Mouse (Mus musculus) forebrain, embryonic 13.5 days (tissue): Measurements from ENCODE around the gene Arid1b. TPM values are rescaled to one million over a fixed set of nuclear protein-coding genes. Genes with fewer than 3 reads are reported as not detected.

Experiments
- ATAC-seq: fragments of 200-750 bp; cut with Nextera tagmentation; 2 replicates; pipeline ENCODE4 v1.8.0; 2017
- H3K27ac ChIP-seq: fragments of 300-500 bp; sonication (generic); 2 replicates; pipeline ENCODE4 v1.5.1; 2015; ENCODE audit warnings: inconsistent platforms, mild to moderate bottlenecking, moderate library complexity
- H3K27me3 ChIP-seq: fragments of 300-500 bp; sonication (generic); 2 replicates; pipeline ENCODE4 v1.6.1; 2015; ENCODE audit warnings: mild to moderate bottlenecking, inconsistent platforms
- H3K36me3 ChIP-seq: fragments of 300-500 bp; sonication (generic); 2 replicates; pipeline ENCODE4 v1.6.1; 2015; ENCODE audit warnings: mild to moderate bottlenecking, inconsistent platforms; ENCODE audit not compliant: poor library complexity, severe bottlenecking
- H3K4me1 ChIP-seq: fragments of 300-500 bp; sonication (generic); 2 replicates; pipeline ENCODE4 v1.6.1; 2015; ENCODE audit warnings: inconsistent platforms
- H3K4me2 ChIP-seq: fragments of 300-500 bp; sonication (generic); 2 replicates; pipeline ENCODE4 v1.6.1; 2015; ENCODE audit warnings: inconsistent platforms, mild to moderate bottlenecking, moderate library complexity
- H3K4me3 ChIP-seq: fragments of 300-500 bp; sonication (generic); 2 replicates; pipeline ENCODE4 v1.5.1; 2015; ENCODE audit warnings: mild to moderate bottlenecking, inconsistent platforms
- H3K9ac ChIP-seq: fragments of 300-500 bp; sonication (generic); 2 replicates; pipeline ENCODE4 v1.6.1; 2015; ENCODE audit warnings: mild to moderate bottlenecking, inconsistent platforms
- H3K9me3 ChIP-seq: fragments of 300-500 bp; sonication (generic); replicated peaks from 2 replicates; pipeline ENCODE4 v1.6.1; 2016; ENCODE audit warnings: inconsistent platforms
- WGBS: fragments of 180-500 bp; shearing (Covaris S2); methylation state at CpG from one replicate; pipeline ENCODE4 v1.1.7; 2015; 5-methylcytosine and 5-hydroxymethylcytosine counted together
- polyA plus RNA-seq: library from polyadenylated mRNA; unstranded; fragments of >200 nt; fragmentation: Nextera tagmentation; extraction: Ambion mirVana; gene quantifications from 2 replicates; pipeline ENCODE4 v1.2.1, GENCODE M21; 2015

The Arid1b gene
- polyA plus RNA-seq, 1 experiment from 2014 or later, result 11.7 TPM

DNA sequence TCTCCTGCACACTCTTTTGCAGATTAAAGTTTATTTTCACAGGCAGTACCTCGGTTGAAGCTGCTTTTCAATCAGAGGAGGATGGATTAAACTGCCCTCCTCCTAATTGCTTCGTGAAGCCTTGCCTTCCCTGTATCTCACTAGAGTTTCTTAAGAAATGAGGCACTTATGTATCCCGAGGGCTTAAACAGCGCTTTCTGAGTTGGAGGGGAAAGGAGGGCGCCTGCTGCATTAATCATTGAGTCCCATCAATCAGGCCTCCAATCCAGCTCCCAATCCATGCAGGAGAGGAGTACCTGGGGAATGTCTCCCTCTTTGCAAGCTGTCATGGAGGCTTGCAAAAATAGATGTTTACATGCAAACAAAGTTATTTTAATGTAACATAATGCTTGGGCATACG is 21.9 kb upstream of the Arid1b start:
- H3K36me3 ChIP-seq, result no peaks in the 10 kb centered on the region
- no peaks in the 10 kb centered on the region for H3K27me3 ChIP-seq
- WGBS, result 52% methylated on average over 6 of the region's 6 CpGs
- no peaks in the 10 kb centered on the region for H3K9me3 ChIP-seq
- no peak overlapping the region for H3K27ac ChIP-seq
- no peak for ATAC-seq
- no peak overlapping the region for H3K4me2 ChIP-seq
- no peak overlapping the region for H3K4me3 ChIP-seq
- no peak overlapping the region for H3K9ac ChIP-seq
- no peaks in the 10 kb centered on the region for H3K4me1 ChIP-seq

GRCm38 (mm10) chr17:4974736-4975135 is 19.4 kb upstream of the Arid1b start:
- Histone ChIP-seq H3K4me3 (no peak overlapping the region), H3K36me3 (no peaks in the 10 kb centered on the region), H3K27ac (no peak overlapping the region), H3K9ac (no peak overlapping the region), H3K27me3 (no peaks in the 10 kb centered on the region), H3K4me1 (no peaks in the 10 kb centered on the region), H3K4me2 (no peak overlapping the region), H3K9me3 (no peaks in the 10 kb centered on the region)
- 77% methylated on average over 11 of the region's 11 CpGs for WGBS
- ATAC-seq, result peak; percentile 80; the same call in 1 of the 2 replicates

- Histone ChIP-seq H3K4me2 (no peak overlapping the region), H3K27ac (no peak overlapping the region), H3K27me3 (peaks cover 10% of the 10 kb centered on the region), H3K36me3 (no peaks in the 10 kb centered on the region), H3K4me3 (no peak overlapping the region), H3K9me3 (no peaks in the 10 kb centered on the region), H3K9ac (no peak overlapping the region), H3K4me1 (no peaks in the 10 kb centered on the region)
- WGBS, result 96% methylated on average over 7 of the region's 7 CpGs
- ATAC-seq, result no peak
These were observed 14.0 kb upstream of the Arid1b start for GRCm38 (mm10) chr17:4980151-4980550.

DNA sequence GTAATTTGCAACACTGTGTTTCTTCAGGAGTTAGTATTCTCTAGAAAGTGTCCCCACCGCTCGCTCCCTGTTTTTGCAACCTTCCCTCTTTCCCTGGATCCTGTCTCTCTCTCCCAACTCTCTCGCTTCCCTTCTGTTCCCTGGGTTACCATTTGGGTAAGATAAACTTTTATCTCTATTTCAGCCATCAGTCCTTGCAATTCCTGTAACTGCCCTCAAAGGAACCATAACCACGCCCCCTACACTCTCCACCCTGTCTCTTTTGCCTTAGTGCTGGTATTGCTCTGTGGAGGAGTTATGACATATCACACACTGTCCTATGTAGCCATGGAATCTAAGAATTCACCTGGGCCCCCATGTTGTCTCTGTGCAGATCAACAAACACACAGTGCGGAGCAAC is 11.3 kb upstream of the Arid1b start:
- Histone ChIP-seq H3K9ac (no peak overlapping the region), H3K36me3 (no peaks in the 10 kb centered on the region), H3K4me1 (no peaks in the 10 kb centered on the region), H3K9me3 (no peaks in the 10 kb centered on the region), H3K27ac (no peak overlapping the region), H3K4me2 (no peak overlapping the region), H3K27me3 (peaks cover 25% of the 10 kb centered on the region), H3K4me3 (no peak overlapping the region)
- 94% methylated on average over 5 of the region's 5 CpGs for WGBS
- no peak for ATAC-seq

GRCm38 (mm10) chr17:4984691-4985090 is 9.4 kb upstream of the Arid1b start:
- Histone ChIP-seq H3K4me2 (no peak overlapping the region), H3K27me3 (peaks cover 39% of the 10 kb centered on the region), H3K36me3 (no peaks in the 10 kb centered on the region), H3K9ac (no peak overlapping the region), H3K27ac (no peak overlapping the region), H3K9me3 (no peaks in the 10 kb centered on the region), H3K4me3 (no peak overlapping the region), H3K4me1 (no peaks in the 10 kb centered on the region)
- no peak for ATAC-seq
- WGBS, result 88% methylated on average over 7 of the region's 7 CpGs

- Histone ChIP-seq H3K4me2 (peak overlapping the region; percentile 35), H3K9ac (0 out of 2 replicates have a peak overlapping the region, but pooled peaks have one; percentile 12), H3K4me3 (no peak overlapping the region), H3K27me3 (peaks cover 33% of the 10 kb centered on the region), H3K9me3 (no peaks in the 10 kb centered on the region), H3K36me3 (no peaks in the 10 kb centered on the region), H3K27ac (peak overlapping the region; percentile 35; the same call in 1 of the 2 replicates), H3K4me1 (peaks cover 29% of the 10 kb centered on the region)
- WGBS, result 8% methylated on average over 16 of the region's 16 CpGs
- no peak for ATAC-seq
These were observed 3.1 kb upstream of the Arid1b start for GRCm38 (mm10) chr17:4990911-4991560.

- Histone ChIP-seq H3K4me3 (0 out of 2 replicates have a peak overlapping the region, but pooled peaks have one; percentile 2), H3K9ac (0 out of 2 replicates have a peak overlapping the region, but pooled peaks have one; percentile 12), H3K36me3 (no peaks in the 10 kb centered on the region), H3K4me1 (peaks cover 29% of the 10 kb centered on the region), H3K4me2 (peak overlapping the region; percentile 35), H3K27ac (peak overlapping the region; percentile 35), H3K27me3 (peaks cover 29% of the 10 kb centered on the region), H3K9me3 (no peaks in the 10 kb centered on the region)
- no peak for ATAC-seq
- WGBS, result 14% methylated on average over 10 of the region's 10 CpGs
These were observed 2.5 kb upstream of the Arid1b start for GRCm38 (mm10) chr17:4991600-4991999.

GRCm38 (mm10) chr17:4993497-4993839 is 664 bp upstream of the Arid1b start:
- Histone ChIP-seq H3K27me3 (peaks cover 11% of the 10 kb centered on the region), H3K36me3 (no peaks in the 10 kb centered on the region), H3K9me3 (no peaks in the 10 kb centered on the region), H3K9ac (peak overlapping the region; percentile 100), H3K4me3 (peak overlapping the region; percentile 80), H3K4me1 (peaks cover 36% of the 10 kb centered on the region), H3K27ac (peak overlapping the region; percentile 100), H3K4me2 (peak overlapping the region; percentile 79)
- WGBS, result 9% methylated on average over 9 of the region's 9 CpGs
- ATAC-seq, result no peak

- WGBS, result under 1% methylated on average over 48 of the region's 55 CpGs
- ATAC-seq, result no peak; the same call in 1 of the 2 replicates
- peak overlapping the region; percentile 100 for H3K9ac ChIP-seq
These were observed 326 bp downstream of the Arid1b start for GRCm38 (mm10) chr17:4994504-4994812.

DNA sequence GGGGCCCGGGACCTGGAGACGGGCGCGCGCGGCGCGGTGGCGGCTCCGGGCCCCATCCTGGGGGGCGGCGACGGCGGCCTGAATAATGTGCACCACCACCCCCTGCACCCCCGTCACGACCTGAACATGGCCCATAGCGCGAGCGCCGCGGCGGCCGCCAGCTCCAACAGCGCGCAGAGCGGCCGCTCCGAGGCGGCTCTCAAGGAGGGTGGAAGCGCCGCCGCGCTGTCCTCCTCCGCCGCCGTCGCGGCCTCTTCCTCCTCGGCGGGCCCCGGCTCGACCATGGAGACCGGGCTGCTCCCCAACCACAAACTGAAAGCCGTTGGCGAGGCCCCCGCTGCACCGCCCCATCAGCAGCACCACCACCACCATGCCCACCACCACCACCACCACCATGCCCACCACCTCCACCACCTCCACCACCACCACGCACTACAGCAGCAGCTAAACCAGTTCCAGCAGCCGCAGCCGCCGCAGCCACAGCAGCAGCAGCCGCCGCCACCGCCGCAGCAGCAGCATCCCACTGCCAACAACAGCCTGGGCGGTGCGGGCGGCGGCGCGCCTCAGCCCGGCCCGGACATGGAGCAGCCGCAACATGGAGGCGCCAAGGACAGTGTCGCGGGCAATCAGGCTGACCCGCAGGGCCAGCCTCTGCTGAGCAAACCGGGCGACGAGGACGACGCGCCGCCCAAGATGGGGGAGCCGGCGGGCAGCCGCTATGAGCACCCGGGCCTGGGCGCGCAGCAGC is 855 bp downstream of the Arid1b start:
- 0% methylated on average over 39 of the region's 81 CpGs for WGBS
- 0 out of 2 replicates have a peak, but pooled peaks cover 4% of the 10 kb centered on the region for H3K27me3 ChIP-seq
- H3K9ac ChIP-seq, result peak overlapping the region; percentile 100
- peak; percentile 52 for ATAC-seq
- peak overlapping the region; percentile 80 for H3K4me3 ChIP-seq
- peak overlapping the region; percentile 79 for H3K4me2 ChIP-seq
- peaks cover 45% of the 10 kb centered on the region for H3K4me1 ChIP-seq
- H3K27ac ChIP-seq, result peak overlapping the region; percentile 100
- no peaks in the 10 kb centered on the region for H3K36me3 ChIP-seq
- no peaks in the 10 kb centered on the region for H3K9me3 ChIP-seq

More at GRCm38 (mm10) chr17:4994504-4994812, 326 bp downstream of the Arid1b start:
- H3K4me2 ChIP-seq, result peak overlapping the region; percentile 79
- H3K27me3 ChIP-seq, result 0 out of 2 replicates have a peak, but pooled peaks cover 4% of the 10 kb centered on the region
- no peaks in the 10 kb centered on the region for H3K9me3 ChIP-seq
- peak overlapping the region; percentile 80 for H3K4me3 ChIP-seq
- H3K4me1 ChIP-seq, result peaks cover 41% of the 10 kb centered on the region
- peak overlapping the region; percentile 100 for H3K27ac ChIP-seq
- no peaks in the 10 kb centered on the region for H3K36me3 ChIP-seq

DNA sequence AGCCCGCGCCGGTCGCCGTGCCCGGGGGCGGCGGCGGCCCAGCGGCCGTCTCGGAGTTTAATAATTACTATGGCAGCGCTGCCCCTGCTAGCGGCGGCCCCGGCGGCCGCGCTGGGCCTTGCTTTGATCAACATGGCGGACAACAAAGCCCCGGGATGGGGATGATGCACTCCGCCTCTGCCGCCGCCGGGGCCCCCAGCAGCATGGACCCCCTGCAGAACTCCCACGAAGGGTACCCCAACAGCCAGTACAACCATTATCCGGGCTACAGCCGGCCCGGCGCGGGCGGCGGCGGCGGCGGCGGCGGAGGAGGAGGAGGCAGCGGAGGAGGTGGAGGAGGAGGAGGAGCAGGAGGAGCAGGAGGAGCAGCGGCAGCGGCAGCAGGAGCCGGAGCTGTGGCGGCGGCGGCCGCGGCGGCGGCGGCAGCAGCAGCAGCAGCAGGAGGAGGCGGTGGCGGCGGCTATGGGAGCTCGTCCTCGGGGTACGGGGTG is 1.5 kb downstream of the Arid1b start:
- Histone ChIP-seq H3K4me1 (peaks cover 45% of the 10 kb centered on the region), H3K4me3 (peak overlapping the region; percentile 80), H3K9me3 (no peaks in the 10 kb centered on the region), H3K4me2 (peak overlapping the region; percentile 79), H3K36me3 (no peaks in the 10 kb centered on the region), H3K27ac (peak overlapping the region; percentile 100), H3K27me3 (0 out of 2 replicates have a peak, but pooled peaks cover 4% of the 10 kb centered on the region), H3K9ac (peak overlapping the region; percentile 100)
- ATAC-seq, result peak; percentile 53
- under 1% methylated on average over 27 of the region's 56 CpGs for WGBS

DNA sequence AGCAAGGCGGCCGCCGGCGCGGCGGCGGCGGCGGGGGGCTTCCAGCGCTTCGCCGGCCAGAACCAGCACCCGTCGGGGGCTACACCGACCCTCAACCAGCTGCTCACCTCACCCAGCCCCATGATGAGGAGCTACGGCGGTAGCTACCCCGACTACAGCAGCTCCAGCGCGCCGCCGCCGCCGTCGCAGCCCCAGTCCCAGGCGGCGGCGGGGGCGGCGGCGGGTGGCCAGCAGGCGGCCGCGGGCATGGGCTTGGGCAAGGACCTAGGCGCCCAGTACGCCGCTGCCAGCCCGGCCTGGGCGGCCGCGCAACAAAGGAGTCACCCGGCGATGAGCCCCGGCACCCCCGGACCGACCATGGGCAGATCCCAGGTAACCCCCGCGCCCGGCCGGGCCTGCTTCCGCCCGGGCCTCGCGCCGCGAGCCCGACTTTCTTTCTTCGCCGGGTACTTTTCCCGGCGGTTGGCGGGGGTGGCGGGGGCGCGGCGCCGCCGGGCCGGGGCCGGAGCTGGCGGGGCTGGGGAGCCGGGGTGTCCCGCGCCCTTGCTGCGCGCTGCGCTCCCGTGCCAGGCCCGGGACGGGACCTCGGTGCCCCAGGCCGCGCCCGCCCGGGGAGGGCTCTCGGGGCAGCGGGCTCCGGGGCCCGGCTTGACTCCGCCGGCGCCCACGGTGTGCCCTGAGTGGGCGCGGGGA is 2.1 kb downstream of the Arid1b start:
- Histone ChIP-seq H3K9me3 (no peaks in the 10 kb centered on the region), H3K4me3 (peak overlapping the region; percentile 80), H3K4me1 (peaks cover 45% of the 10 kb centered on the region), H3K4me2 (peak overlapping the region; percentile 79), H3K9ac (peak overlapping the region; percentile 100), H3K27me3 (0 out of 2 replicates have a peak, but pooled peaks cover 4% of the 10 kb centered on the region), H3K36me3 (no peaks in the 10 kb centered on the region), H3K27ac (peak overlapping the region; percentile 100)
- WGBS, result under 1% methylated on average over 46 of the region's 95 CpGs
- peak; percentile 16 for ATAC-seq
